Mouse (Mus musculus) liver, embryonic 14.5 days (tissue): ENCODE measurements around the gene Gars.

Experiments used
- CTCF ChIP-seq: IDR thresholded peaks from 2 replicates; pipeline ENCODE4 v1.5.1; 2016; ENCODE audit warnings: antibody characterized with exemption, low read depth, control low read depth
- EP300 ChIP-seq: IDR thresholded peaks from 2 replicates; pipeline ENCODE4 v1.6.1; 2016; ENCODE audit warnings: antibody characterized with exemption, low read depth

GRCm38 (mm10) chr6:55098030-55098429 lies 60.2 kb downstream of the Gars start:
- TF ChIP-seq CTCF = no peak
- no peak for TF ChIP-seq EP300
